25 mouse cellular contexts compared by ENCODE assay signal in the genomic region with DNA sequence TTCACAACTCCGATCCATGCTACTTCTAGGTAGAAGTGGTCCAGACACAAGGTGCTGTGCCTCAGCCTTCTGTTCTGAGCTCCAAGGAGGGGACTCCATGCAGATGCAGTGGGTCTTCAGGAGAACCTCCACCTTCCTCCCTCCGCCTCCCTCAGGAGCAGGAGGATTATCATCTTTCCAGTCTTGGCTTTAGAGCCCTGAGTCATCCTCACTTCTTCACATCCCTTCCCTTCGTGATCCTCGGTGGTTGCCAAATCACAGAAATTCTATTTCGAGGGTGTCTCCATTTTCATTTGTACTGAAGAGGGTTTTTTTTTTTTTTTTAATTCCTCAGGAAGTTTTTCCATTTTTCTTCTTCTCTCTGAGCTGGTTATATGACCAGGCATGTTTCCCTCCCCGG.
"Had no signal": no experiment of that assay in that cellular context is flagged by ENCODE, and none has a peak within 500 bp of the region (broad histone marks: within the 10 kb centered on the region; RNA-seq: fewer than 3 reads in every experiment).

No protein-coding gene starts in this region.

- H3K36me3 ChIP-seq: heart, embryonic 13.5 days; heart, embryonic 15.5 days; hindbrain, embryonic 13.5 days; hindbrain, embryonic 15.5 days; kidney, embryonic 15.5 days; limb, embryonic 13.5 days; limb, embryonic 15.5 days; liver, embryonic 12.5 days had no signal

- ATAC-seq: hindbrain, postnatal 0 days; intestine, embryonic 16.5 days; liver, embryonic 12.5 days had no signal

- H3K4me1 ChIP-seq: kidney, embryonic 15.5 days; limb, embryonic 13.5 days; limb, embryonic 15.5 days had no signal

- H3K27ac ChIP-seq: heart, adult 2 months; heart, embryonic 13.5 days; heart, embryonic 15.5 days; hindbrain, embryonic 13.5 days; hindbrain, embryonic 15.5 days; hindbrain, postnatal 0 days; kidney, embryonic 15.5 days; kidney, postnatal 0 days; limb, embryonic 13.5 days; limb, embryonic 15.5 days; liver, embryonic 12.5 days; liver, embryonic 14.5 days had no signal

- H3K27me3 ChIP-seq: heart, embryonic 13.5 days; heart, embryonic 15.5 days; hindbrain, embryonic 13.5 days; hindbrain, embryonic 15.5 days; kidney, embryonic 15.5 days; limb, embryonic 13.5 days; limb, embryonic 15.5 days; liver, embryonic 12.5 days had no signal

- H3K4me2 ChIP-seq: heart, embryonic 11.5 days; heart, embryonic 13.5 days; heart, embryonic 15.5 days; hindbrain, embryonic 13.5 days; hindbrain, embryonic 15.5 days; kidney, embryonic 15.5 days; limb, embryonic 13.5 days; limb, embryonic 15.5 days; liver, embryonic 12.5 days had no signal

- H3K9ac ChIP-seq: heart, embryonic 13.5 days; heart, embryonic 15.5 days; hindbrain, embryonic 13.5 days; hindbrain, embryonic 15.5 days; kidney, embryonic 15.5 days; limb, embryonic 13.5 days; limb, embryonic 15.5 days; liver, embryonic 12.5 days; liver, embryonic 14.5 days had no signal

- H3K4me3 ChIP-seq: heart, adult 2 months; heart, embryonic 13.5 days; heart, embryonic 15.5 days; hindbrain, embryonic 13.5 days; hindbrain, embryonic 15.5 days; kidney, embryonic 15.5 days; limb, embryonic 13.5 days; limb, embryonic 15.5 days; liver, embryonic 12.5 days had no signal

- H3K9me3 ChIP-seq: heart, embryonic 13.5 days; heart, embryonic 15.5 days; hindbrain, embryonic 13.5 days; hindbrain, embryonic 15.5 days; kidney, embryonic 15.5 days; limb, embryonic 13.5 days; limb, embryonic 15.5 days; liver, embryonic 12.5 days had no signal

- DNase-seq: gastrocnemius, postnatal 14 days; gastrocnemius, postnatal 36 days; heart, adult 2 months; heart, postnatal 14 days; heart, postnatal 36 days; kidney, adult 11 months; kidney, adult 2 months; kidney, adult 9 months; kidney, postnatal 14 days; kidney, postnatal 36 days; layer of hippocampus, adult 9-11 months; layer of hippocampus, postnatal 36 days had no signal
